Mouse (Mus musculus) kidney, adult 11 months (tissue): Measurements from ENCODE around the gene Habp4.
A peak's percentile ranks its signal among the peaks of the same experiment; 100 is the strongest.

Experiments used
- DNase-seq: peaks from one replicate; pipeline ENCODE4 v3.0.0; 2022

Habp4 gene

GRCm38 (mm10) chr13:64178746-64179652 lies 17.4 kb downstream of the Habp4 start:
- DNase-seq, result no peak

- no peak for DNase-seq
These were observed 18.7 kb downstream of the Habp4 start for GRCm38 (mm10) chr13:64180300-64180699.

- peak; percentile 64 for DNase-seq
These were observed 19.3 kb downstream of the Habp4 start for GRCm38 (mm10) chr13:64180888-64181287.

- no peak for DNase-seq
These were observed 20.5 kb downstream of the Habp4 start for GRCm38 (mm10) chr13:64182091-64182490.

- no peak for DNase-seq
These were observed 22.0 kb downstream of the Habp4 start for GRCm38 (mm10) chr13:64183583-64183982.

GRCm38 (mm10) chr13:64184361-64184760 lies 22.7 kb downstream of the Habp4 start:
- DNase-seq, result no peak

GRCm38 (mm10) chr13:64185176-64185575 lies 23.6 kb downstream of the Habp4 start:
- no peak for DNase-seq

- no peak for DNase-seq
These were observed 24.0 kb downstream of the Habp4 start for GRCm38 (mm10) chr13:64185586-64185985.

GRCm38 (mm10) chr13:64186516-64186915 lies 24.9 kb downstream of the Habp4 start:
- no peak for DNase-seq

GRCm38 (mm10) chr13:64187065-64187464 lies 25.4 kb downstream of the Habp4 start:
- DNase-seq, result no peak

- DNase-seq, result no peak
These were observed 36.3 kb downstream of the Habp4 start for GRCm38 (mm10) chr13:64197899-64198298.

GRCm38 (mm10) chr13:64198310-64198709 lies 36.7 kb downstream of the Habp4 start:
- DNase-seq, result no peak

GRCm38 (mm10) chr13:64200911-64201310 lies 39.3 kb downstream of the Habp4 start:
- DNase-seq, result no peak

- DNase-seq, result peak; percentile 36
These were observed 43.1 kb downstream of the Habp4 start for GRCm38 (mm10) chr13:64204726-64205125.

- DNase-seq, result no peak
These were observed 43.6 kb downstream of the Habp4 start for GRCm38 (mm10) chr13:64205186-64205585.

GRCm38 (mm10) chr13:64208146-64208545 lies 46.5 kb downstream of the Habp4 start:
- DNase-seq, result no peak

- DNase-seq, result no peak
These were observed 50.5 kb downstream of the Habp4 start for GRCm38 (mm10) chr13:64211995-64212603.

- no peak for DNase-seq
These were observed 53.3 kb downstream of the Habp4 start for GRCm38 (mm10) chr13:64214891-64215290.

GRCm38 (mm10) chr13:64225738-64226137 lies 64.1 kb downstream of the Habp4 start:
- no peak for DNase-seq

- no peak for DNase-seq
These were observed 65.1 kb downstream of the Habp4 start for GRCm38 (mm10) chr13:64226725-64227124.

- no peak for DNase-seq
These were observed 71.5 kb downstream of the Habp4 start for GRCm38 (mm10) chr13:64233139-64233538.

GRCm38 (mm10) chr13:64235062-64235715 lies 73.6 kb downstream of the Habp4 start:
- DNase-seq, result no peak

GRCm38 (mm10) chr13:64235777-64236176 lies 74.2 kb downstream of the Habp4 start:
- no peak for DNase-seq
